Comparison of ENCODE assay signal across 24 mouse cellular contexts in the genomic region with DNA sequence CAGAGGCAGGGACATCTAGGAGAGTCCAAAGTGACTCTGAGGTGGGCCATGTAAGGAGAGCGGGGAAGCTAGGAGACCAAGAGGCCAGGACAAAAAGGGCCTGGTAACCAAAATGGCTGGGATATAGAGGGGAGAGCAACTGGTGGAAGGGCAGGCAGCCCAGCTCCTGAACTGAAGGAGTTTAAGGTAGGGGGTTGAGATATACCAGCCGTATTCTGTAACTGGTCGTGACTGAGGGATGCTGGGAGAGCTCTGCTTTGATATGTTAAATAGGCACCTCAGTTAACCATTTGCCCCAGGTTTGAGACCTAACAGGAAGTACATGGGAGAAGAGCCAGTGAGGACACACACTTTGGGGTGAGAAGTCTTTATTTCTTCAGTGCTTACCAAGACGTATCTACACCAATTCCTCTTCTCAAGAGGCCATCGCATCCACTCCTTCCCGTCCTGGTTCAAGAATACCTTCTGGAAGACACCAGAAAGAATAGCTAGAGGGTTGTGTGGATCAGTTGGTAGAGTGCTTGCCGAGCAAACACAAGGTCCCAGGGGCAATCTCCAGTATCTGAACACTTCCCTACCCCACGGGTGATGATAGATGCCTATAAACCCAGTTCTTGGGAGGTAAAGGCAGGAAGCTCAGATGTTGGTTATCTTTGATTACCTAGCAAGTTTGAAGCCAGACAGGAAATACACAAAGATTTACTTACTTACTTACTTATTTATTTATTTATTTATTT. TPM values are rescaled to one million over a fixed set of nuclear protein-coding genes. Genes with fewer than 3 reads are reported as not detected.
A peak's percentile ranks its signal among the peaks of the same experiment; 100 is the strongest.
DNase-seq lines count a peak whose midpoint lies in the region; ATAC-seq and TF ChIP-seq lines count a peak whose summit lies in the region.
"Had no signal": no experiment of that assay in that cellular context is flagged by ENCODE, and none has a peak within 500 bp of the region (broad histone marks: within the 10 kb centered on the region; RNA-seq: fewer than 3 reads in every experiment).

No protein-coding gene starts in this region.

- TF ChIP-seq POLR2A in myocyte (IDR thresholded peaks at IDR 0.05; ENCODE audit: insufficient read length, low read depth): peak; percentile 23

- in situ Hi-C loops in ES-E14 (cut with MboI; ENCODE audit: low sequenced_read_pairs in 2 of 2, unreplicated experiment in 2 of 2): loop anchor here in 1 of 2 experiments (10.0 kb wide), 1 partner anchor 56 kb away; a partner anchor contains a TSS

- no peak overlapping the region for H3K27ac ChIP-seq in heart, embryonic 14.5 days (replicated peaks in 1 of 2; ENCODE audit: control insufficient read depth in 1 of 2, insufficient read depth in 1 of 2, low read depth in 2 of 2, low read length in 2 of 2)
- H3K27ac ChIP-seq in lung, postnatal 0 days (ENCODE audit: low read length): peak overlapping the region; percentile 33; the same call in 1 of the 2 replicates
- H3K27ac ChIP-seq in ES-E14 (ENCODE audit: insufficient read depth, low read depth, low read length, poor library complexity, severe bottlenecking): peak overlapping the region; percentile 67; the same call in 1 of the 2 replicates
- H3K27ac ChIP-seq: embryonic facial prominence, embryonic 10.5 days; hindbrain, embryonic 15.5 days; kidney, postnatal 0 days; limb, embryonic 10.5 days; neural tube, embryonic 13.5 days; stomach, postnatal 0 days had no signal

- intact Hi-C loops in heart, postnatal 25 days (cut with DNase I): loop anchor here (5.0 kb wide), 2 partner anchors 34 to 79 kb away; no protein-coding TSS in a partner anchor

- no peak overlapping the region for H3K4me3 ChIP-seq in heart, embryonic 14.5 days (ENCODE audit: control insufficient read depth in 1 of 2, insufficient read depth in 1 of 2, low read depth in 1 of 2, low read length in 2 of 2)
- H3K4me3 ChIP-seq in lung, postnatal 0 days (ENCODE audit: low read depth, low read length): no peak overlapping the region
- H3K4me3 ChIP-seq in ES-E14 (ENCODE audit: insufficient read depth in 1 of 2, low read depth in 1 of 2, low read length in 2 of 2, poor library complexity in 1 of 2, severe bottlenecking in 1 of 2): no peak overlapping the region
- H3K4me3 ChIP-seq in myocyte: no peak overlapping the region

- DNase-seq in heart, postnatal 25 days (ENCODE audit: low spot score): no peak
- no peak for DNase-seq in lung, postnatal 0 days (ENCODE audit: low spot score)
- no peak for DNase-seq in lung, postnatal 36 days
- no peak for DNase-seq in ES-E14 (ENCODE audit: low read depth, low spot score)
- DNase-seq in right cerebral cortex, postnatal 36 days (ENCODE audit: low spot score in 2 of 2): no peak
- DNase-seq: cerebellum, adult 11 months; gastrocnemius, postnatal 36 days; thymus, adult 2 months had no signal

- H3K79me2 ChIP-seq in myocyte (ENCODE audit: control insufficient read depth, insufficient read depth): peaks cover 18% of the 10 kb centered on the region

- no peaks in the 10 kb centered on the region for H3K9me3 ChIP-seq in heart, embryonic 14.5 days (ENCODE audit: control insufficient read depth, low read length)
- no peaks in the 10 kb centered on the region for H3K9me3 ChIP-seq in lung, postnatal 0 days (ENCODE audit: low read length)
- no peaks in the 10 kb centered on the region for H3K9me3 ChIP-seq in ES-E14 (ENCODE audit: control insufficient read depth, insufficient read depth, low read depth, low read length)
- H3K9me3 ChIP-seq: embryonic facial prominence, embryonic 10.5 days; forebrain, embryonic 10.5 days; hindbrain, embryonic 15.5 days; limb, embryonic 10.5 days; neural tube, embryonic 13.5 days had no signal

- no peak overlapping the region for H3K9ac ChIP-seq in heart, embryonic 14.5 days (ENCODE audit: low read length)
- H3K9ac ChIP-seq in lung, postnatal 0 days (replicated peaks; ENCODE audit: low read depth): no peak overlapping the region
- no peak overlapping the region; the same call in 1 of the 2 replicates for H3K9ac ChIP-seq in ES-E14 (ENCODE audit: insufficient read depth, low read depth, low read length, poor library complexity, severe bottlenecking)

- 42% methylated on average over 8 of the region's 8 CpGs for WGBS in heart, embryonic 14.5 days
- WGBS in lung, postnatal 0 days: 60% methylated on average over 8 of the region's 8 CpGs

- no peak for ATAC-seq in heart, embryonic 14.5 days (ENCODE audit: insufficient number of reproducible peaks, insufficient read depth, low FRiP score, low read depth)
- no peak for ATAC-seq in lung, postnatal 0 days

- H3K36me3 ChIP-seq in heart, embryonic 14.5 days (ENCODE audit: control insufficient read depth, insufficient read depth, low read length): peaks cover 43% of the 10 kb centered on the region
- peaks cover 24% of the 10 kb centered on the region for H3K36me3 ChIP-seq in lung, postnatal 0 days (ENCODE audit: insufficient read depth, low read length)
- H3K36me3 ChIP-seq in ES-E14 (ENCODE audit: control insufficient read depth, insufficient read depth, low read length, poor library complexity, severe bottlenecking) (peaks cover 18% of the 10 kb centered on the region), myocyte (ENCODE audit: control insufficient read depth, insufficient read depth) (peaks cover 36% of the 10 kb centered on the region)

- peak overlapping the region; percentile 83 for H3K4me2 ChIP-seq in heart, embryonic 14.5 days (ENCODE audit: low read length)
- H3K4me2 ChIP-seq in lung, postnatal 0 days (replicated peaks; ENCODE audit: low read depth, low read length): no peak overlapping the region
- peak overlapping the region; percentile 18 for H3K4me2 ChIP-seq in myocyte (ENCODE audit: low read depth)

- H3K27me3 ChIP-seq in heart, embryonic 14.5 days (ENCODE audit: control insufficient read depth, insufficient read depth, low read length): peaks cover 20% of the 10 kb centered on the region
- peaks cover 13% of the 10 kb centered on the region; the same call in 1 of the 2 replicates for H3K27me3 ChIP-seq in lung, postnatal 0 days (replicated peaks; ENCODE audit: insufficient read depth, low read length)
- H3K27me3 ChIP-seq in myocyte (ENCODE audit: control insufficient read depth, insufficient read depth, insufficient read length): no peaks in the 10 kb centered on the region

- TF ChIP-seq EP300 in lung, postnatal 0 days (IDR thresholded peaks at IDR 0.05): no peak

- H3K4me1 ChIP-seq in heart, embryonic 14.5 days (ENCODE audit: control insufficient read depth in 2 of 2, insufficient read depth in 2 of 2, low read length in 2 of 2): peaks cover 16 to 44% of the 10 kb centered on the region in 2 experiments
- peaks cover 17% of the 10 kb centered on the region; the same call in 1 of the 2 replicates for H3K4me1 ChIP-seq in lung, postnatal 0 days (ENCODE audit: insufficient read depth, low read depth, low read length)
- peaks cover 9 to 38% of the 10 kb centered on the region in 2 experiments for H3K4me1 ChIP-seq in ES-E14 (ENCODE audit: control insufficient read depth in 2 of 2, insufficient read depth in 2 of 2, low read length in 2 of 2, poor library complexity in 1 of 2)

- no peak overlapping the region for H3ac ChIP-seq in myocyte (ENCODE audit: control insufficient read depth, insufficient read length)

- no peak for TF ChIP-seq CTCF in lung, postnatal 0 days (IDR thresholded peaks at IDR 0.05)

TF ChIP-seq in ES-E14, 5 proteins besides CTCF, POLR2A, EP300 and RAD21:
- no peak for TF ChIP-seq CHD2 (IDR thresholded peaks at IDR 0.05; ENCODE audit: low read depth, low read length)
- no peak; the same call in 1 of the 2 replicates for TF ChIP-seq ZC3H11A (IDR thresholded peaks at IDR 0.05; ENCODE audit: borderline replicate concordance, low read depth, low read length)
- no peak for TF ChIP-seq ZNF384 (IDR thresholded peaks at IDR 0.05; ENCODE audit: low read depth, low read length)
- no peak for TF ChIP-seq MAFK (IDR thresholded peaks at IDR 0.05; ENCODE audit: insufficient read depth, low read depth, low read length)
- no peak for TF ChIP-seq HCFC1 (IDR thresholded peaks at IDR 0.05; ENCODE audit: borderline replicate concordance, insufficient read depth, low read length)

TF ChIP-seq in myocyte, 11 proteins besides CTCF, POLR2A, EP300 and RAD21:
- TF ChIP-seq REST (IDR thresholded peaks at IDR 0.05; ENCODE audit: insufficient read depth, insufficient read length) (no peak), POLR2AphosphoS2 (IDR thresholded peaks at IDR 0.05; ENCODE audit: insufficient read length, low read depth) (peak; percentile 70)

RNA-seq across cellular contexts. Expression of a gene that starts 12.1 kb away (rescaled TPM):
- polyA plus RNA-seq in heart, embryonic 14.5 days (2014; fragmentation: Nextera tagmentation; extraction: Ambion mirVana): 0.28 and 0.59 TPM in 2 replicates
- total RNA-seq in heart, postnatal 25 days (2021): 1 to 10 TPM; 1.3 to 3.1 TPM
- polyA plus RNA-seq in lung, postnatal 0 days (2015; fragmentation: Nextera tagmentation; extraction: Ambion mirVana): 0.21 and 0.58 TPM in 2 replicates
- total RNA-seq in ES-E14 (2012; rRNA removed): 6.6 and 7.3 TPM in 2 replicates
- polyA plus RNA-seq in myocyte (2012; fragmentation: generic; extraction: Trizol): 0.50 TPM
- polyA plus RNA-seq: liver, embryonic 16.5 days had no signal

RNA-seq across cellular contexts. Expression of a gene that starts 12.2 kb away (rescaled TPM):
- polyA plus RNA-seq in heart, embryonic 14.5 days (2014; fragmentation: Nextera tagmentation; extraction: Ambion mirVana): 220 and 248 TPM in 2 replicates
- 100 to 1,000 TPM; 157 to 191 TPM for total RNA-seq in heart, postnatal 25 days (2021)
- polyA plus RNA-seq in lung, postnatal 0 days (2015; fragmentation: Nextera tagmentation; extraction: Ambion mirVana): 142 and 144 TPM in 2 replicates
- total RNA-seq in ES-E14 (2012; rRNA removed): 80.8 and 84.1 TPM in 2 replicates
- 209 TPM for polyA plus RNA-seq in myocyte (2012; fragmentation: generic; extraction: Trizol)

RNA-seq across cellular contexts. Expression of a gene that starts 31.7 kb away (rescaled TPM):
- 0.39 and 0.88 TPM in 2 replicates for polyA plus RNA-seq in heart, embryonic 14.5 days (2014; fragmentation: Nextera tagmentation; extraction: Ambion mirVana)
- 1 to 10 TPM; 3.5 to 4.3 TPM for total RNA-seq in heart, postnatal 25 days (2021)
- 0.25 and 0.48 TPM in 2 replicates for polyA plus RNA-seq in lung, postnatal 0 days (2015; fragmentation: Nextera tagmentation; extraction: Ambion mirVana)
- 14.4 and 16.0 TPM in 2 replicates for total RNA-seq in ES-E14 (2012; rRNA removed)
- polyA plus RNA-seq in myocyte (2012; fragmentation: generic; extraction: Trizol): 0.72 TPM
- total RNA-seq: megakaryocyte progenitor cell, adult 5-6 weeks had no signal
- polyA plus RNA-seq: liver, embryonic 16.5 days had no signal

RNA-seq across cellular contexts. Expression of a gene that starts 51.5 kb away (rescaled TPM):
- 0.04 TPM in 1 of 2 replicates, not detected in the other for polyA plus RNA-seq in heart, embryonic 14.5 days (2014; fragmentation: Nextera tagmentation; extraction: Ambion mirVana)
- not detected for total RNA-seq in heart, postnatal 25 days (2021)
- polyA plus RNA-seq in lung, postnatal 0 days (2015; fragmentation: Nextera tagmentation; extraction: Ambion mirVana): 0.19 and 0.21 TPM in 2 replicates
- total RNA-seq in ES-E14 (2012; rRNA removed): 3.7 and 8.0 TPM in 2 replicates
- polyA plus RNA-seq in myocyte (2012; fragmentation: generic; extraction: Trizol): not detected
- total RNA-seq: adrenal gland, adult 2 months; gastrocnemius, postnatal 36 days; left cerebral cortex, adult 8-10 months had no signal
- polyA plus RNA-seq: forebrain, embryonic 10.5 days; forebrain, embryonic 16.5 days; kidney, postnatal 0 days; large intestine, adult 2 months; limb, embryonic 10.5 days; midbrain, embryonic 14.5 days; neural tube, embryonic 13.5 days; stomach, postnatal 0 days had no signal

Comparison
In these comparisons a context has a peak if more than half of its experiments do, and no peak if none do; other contexts are left out.
1. H3K27ac ChIP-seq: peak in lung, postnatal 0 days (single experiment) and ES-E14 (single experiment); none in heart, embryonic 14.5 days (0 of 2).